Mouse (Mus musculus): ENCODE data around the gene Igf1r.

DNA sequence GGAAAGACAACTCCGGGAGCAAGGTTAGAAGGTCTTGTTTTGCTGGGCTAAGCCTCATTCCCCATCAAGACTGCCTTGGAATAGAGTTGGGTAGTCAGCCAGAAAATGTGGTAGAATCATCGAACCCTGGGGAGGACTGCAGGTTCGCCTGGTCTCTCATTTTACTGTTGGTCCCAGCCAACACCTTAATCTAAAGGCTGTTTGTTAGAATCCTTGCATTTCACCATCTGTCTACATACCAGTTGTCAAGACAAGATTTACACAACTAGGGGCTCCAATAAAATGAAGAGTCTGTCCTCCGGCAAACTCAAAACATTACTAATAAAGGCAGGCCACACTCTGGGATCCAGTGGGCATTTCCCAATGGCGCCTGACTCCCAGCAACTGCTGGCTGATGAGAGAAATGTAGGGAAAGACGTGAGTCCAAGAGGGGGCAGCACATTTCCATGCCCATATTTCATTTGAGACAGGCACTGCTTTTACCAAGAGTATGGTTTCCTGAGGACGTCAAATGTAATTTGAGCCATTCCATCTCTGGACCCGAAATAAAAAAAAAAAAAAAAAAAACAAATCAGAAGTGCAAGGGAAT, 310.1 kb downstream of the Igf1r start:
- TF ChIP-seq CTCF (IDR thresholded peaks at IDR 0.05; ENCODE audit: control insufficient read depth, insufficient read depth, insufficient read length) (no peak), CEBPB (IDR thresholded peaks at IDR 0.05; ENCODE audit: low read depth) (no peak), MYOG (IDR thresholded peaks at IDR 0.05; ENCODE audit: control insufficient read depth, extremely low read depth, insufficient read length) (no peak), USF1 (IDR thresholded peaks at IDR 0.05; ENCODE audit: low read depth) (no peak), MAX (IDR thresholded peaks at IDR 0.05) (no peak), MYOD1 (IDR thresholded peaks at IDR 0.05; ENCODE audit: control insufficient read depth, insufficient read length, low read depth) (no peak), FOSL1 (IDR thresholded peaks at IDR 0.05; ENCODE audit: insufficient read depth, low read length, poor library complexity, severe bottlenecking) (no peak)
